Mouse (Mus musculus) ES-E14 (cell line): ENCODE results near the gene Cdc42ep1. TPM values are rescaled to one million over a fixed set of nuclear protein-coding genes. Genes with fewer than 3 reads are reported as not detected.

Experiments
- DNase-seq: peaks from one replicate; pipeline ENCODE4 v3.0.0-alpha.2; 2013; ENCODE audit warnings: low read depth, low spot score
- H3K27ac ChIP-seq: 2 replicates; pipeline ENCODE4 v1.5.1; 2012; ENCODE audit warnings: low read depth, mild to moderate bottlenecking, low read length, moderate library complexity, mixed read lengths; ENCODE audit not compliant: poor library complexity, insufficient read depth, severe bottlenecking
- H3K36me3 ChIP-seq: 2 replicates; pipeline ENCODE4 v1.6.1; 2012; ENCODE audit warnings: mild to moderate bottlenecking, low read length, moderate library complexity, mixed read lengths; ENCODE audit not compliant: control insufficient read depth, poor library complexity, insufficient read depth, severe bottlenecking
- H3K4me1 ChIP-seq, 2 experiments: fragments of 150-350 bp in 1 of 2; sonication (generic) in 1 of 2; 2 replicates each; pipeline ENCODE4 v1.6.1; 2012; ENCODE audit warnings: low read length in 2 of 2, mild to moderate bottlenecking in 1 of 2, mixed read lengths in 1 of 2; ENCODE audit not compliant: control insufficient read depth in 2 of 2, insufficient read depth in 2 of 2, poor library complexity in 1 of 2
- H3K4me3 ChIP-seq, 2 experiments: fragments of 150-350 bp in 1 of 2; sonication (generic) in 1 of 2; 2 replicates each; pipeline ENCODE4 v1.5.1; 2012; ENCODE audit warnings: low read length in 2 of 2, low read depth in 1 of 2, mild to moderate bottlenecking in 1 of 2, mixed read lengths in 1 of 2; ENCODE audit not compliant: insufficient read depth in 1 of 2, poor library complexity in 1 of 2, severe bottlenecking in 1 of 2
- H3K9ac ChIP-seq: 2 replicates; pipeline ENCODE4 v1.6.1; 2012; ENCODE audit warnings: low read depth, mild to moderate bottlenecking, low read length, mixed read lengths; ENCODE audit not compliant: poor library complexity, insufficient read depth, severe bottlenecking
- H3K9me3 ChIP-seq: fragments of 150-350 bp; sonication (generic); 2 replicates; pipeline ENCODE4 v1.6.1; 2012; ENCODE audit warnings: low read depth, mild to moderate bottlenecking, low read length; ENCODE audit not compliant: control insufficient read depth, insufficient read depth
- CHD2 ChIP-seq: IDR thresholded peaks from 2 replicates; pipeline ENCODE4 v1.6.1; 2014; ENCODE audit warnings: mild to moderate bottlenecking, low read depth, low read length, inconsistent platforms
- HCFC1 ChIP-seq: IDR thresholded peaks from 2 replicates; pipeline ENCODE4 v1.6.1; 2012; ENCODE audit warnings: low read length, inconsistent platforms, borderline replicate concordance; ENCODE audit not compliant: insufficient read depth
- MAFK ChIP-seq: IDR thresholded peaks from 2 replicates; pipeline ENCODE4 v1.6.1; 2014; ENCODE audit warnings: mild to moderate bottlenecking, low read depth, low read length, inconsistent platforms; ENCODE audit not compliant: insufficient read depth
- ZC3H11A ChIP-seq: IDR thresholded peaks from 2 replicates; pipeline ENCODE4 v1.6.1; 2012; ENCODE audit warnings: low read depth, mild to moderate bottlenecking, inconsistent platforms, low read length, borderline replicate concordance
- ZNF384 ChIP-seq: IDR thresholded peaks from 2 replicates; pipeline ENCODE4 v1.6.1; 2012; ENCODE audit warnings: low read depth, low read length, inconsistent platforms
- in situ Hi-C, 2 experiments: fragments of 600-800 bp; cut with MboI; formaldehyde crosslinking; loops; one replicate each; pipeline ENCODE4 v1.15.1; 2025; ENCODE audit warnings: low sequenced_read_pairs in 2 of 2, inconsistent platforms in 1 of 2; ENCODE audit not compliant: unreplicated experiment in 2 of 2
- total RNA-seq: library from RNA; depleted of rRNA; stranded (reverse); fragments of 300-350 nt; gene quantifications from 2 replicates; pipeline ENCODE4 v1.2.3, GENCODE M21; 2012

The Cdc42ep1 gene
- total RNA-seq, 1 experiment: 8.3 TPM

DNA sequence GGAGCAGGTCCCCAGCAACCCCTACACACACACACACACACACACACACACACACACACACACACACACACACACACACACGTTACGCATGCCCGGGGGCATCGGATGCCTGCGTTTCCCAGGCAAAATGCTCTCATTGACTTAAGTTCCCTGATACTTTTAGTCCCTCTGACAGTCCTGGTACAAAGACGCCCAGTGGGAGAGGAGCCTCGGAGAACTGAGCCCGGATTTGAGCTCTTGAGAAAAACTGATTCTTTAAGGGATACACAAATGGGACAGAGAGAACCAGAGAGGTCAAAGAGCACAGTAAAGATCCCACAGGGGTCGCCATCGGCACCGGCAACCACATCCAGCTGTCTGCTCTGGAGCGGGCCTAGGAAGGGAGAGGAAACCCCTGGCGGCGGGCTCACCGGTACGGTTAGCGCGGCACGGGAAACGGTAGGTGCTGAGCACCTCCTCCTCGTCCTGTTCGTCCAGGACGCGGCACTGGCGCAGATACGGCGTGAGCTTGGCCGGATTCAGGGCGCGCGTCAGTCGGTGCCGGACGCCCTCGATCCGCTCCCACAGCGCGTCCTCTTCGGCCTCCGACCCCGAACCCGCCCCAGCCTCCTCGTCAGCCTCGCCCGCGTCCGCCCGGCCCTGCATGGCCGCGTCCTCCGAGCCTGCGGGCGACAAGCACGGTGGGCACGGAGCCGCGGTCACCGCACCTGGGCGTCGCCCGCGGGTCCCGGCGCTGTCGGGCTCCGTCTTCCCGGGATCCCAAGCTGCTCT lies 40.3 kb upstream of the Cdc42ep1 start:
- in situ Hi-C loops: no loop called here
- Histone ChIP-seq H3K4me3 (peak overlapping the region; percentile 73 to 87), H3K27ac (no peak overlapping the region), H3K36me3 (no peaks in the 10 kb centered on the region), H3K9ac (peak overlapping the region; percentile 77), H3K9me3 (no peaks in the 10 kb centered on the region), H3K4me1 (peaks cover 3 to 23% of the 10 kb centered on the region in 2 experiments; a peak in 3 of 4 replicates)
- DNase-seq: no peak
- TF ChIP-seq ZNF384 (no peak), ZC3H11A (no peak), MAFK (no peak), HCFC1 (no peak), CHD2 (no peak)

DNA sequence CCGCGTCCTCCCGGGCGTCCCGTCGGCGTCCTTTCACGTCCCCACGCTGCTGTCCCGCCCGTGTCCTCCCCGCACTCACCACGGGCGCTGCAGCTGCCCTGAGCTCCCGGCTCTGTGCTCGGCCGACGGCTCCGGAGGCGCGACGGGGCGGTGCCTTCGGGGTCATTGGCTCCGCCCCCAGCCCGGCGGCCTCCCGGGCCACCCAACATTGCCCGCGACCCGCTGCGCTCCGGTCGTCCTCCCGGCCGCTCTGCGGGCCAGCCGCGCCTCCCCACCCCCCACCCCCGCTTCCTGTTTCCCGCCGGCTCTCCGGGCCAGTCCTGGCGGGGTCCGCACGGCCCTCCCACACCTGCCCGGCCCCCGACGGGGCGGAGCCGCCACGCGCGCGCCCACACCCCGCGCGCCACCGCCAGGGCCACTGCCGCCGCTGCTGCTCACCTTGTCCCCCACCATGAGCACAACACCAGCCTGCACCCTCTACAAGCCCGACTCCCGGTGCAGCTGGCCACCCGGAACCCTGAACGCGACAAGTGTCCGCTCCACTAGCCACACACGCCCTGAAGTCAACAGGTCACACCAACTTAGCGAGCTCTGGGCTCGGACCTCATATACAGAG lies 39.5 kb upstream of the Cdc42ep1 start, which contains the start of gene Card10:
Card10 (minus strand) TSS at position 267 of the 616 bp plus-strand sequence.
- Histone ChIP-seq H3K9me3 (no peaks in the 10 kb centered on the region), H3K27ac (no peak within 1 kb of the TSS), H3K4me3 (peak within 1 kb of the TSS; percentile 73 to 87), H3K9ac (peak within 1 kb of the TSS; percentile 77), H3K4me1 (peaks cover 3 to 29% of the 10 kb centered on the region in 2 experiments; a peak in 3 of 4 replicates), H3K36me3 (no peaks in the 10 kb centered on the region)
- in situ Hi-C loops: no loop called here
- TF ChIP-seq HCFC1 (no peak), ZNF384 (no peak), CHD2 (no peak), MAFK (no peak), ZC3H11A (no peak)
- no peak for DNase-seq

DNA sequence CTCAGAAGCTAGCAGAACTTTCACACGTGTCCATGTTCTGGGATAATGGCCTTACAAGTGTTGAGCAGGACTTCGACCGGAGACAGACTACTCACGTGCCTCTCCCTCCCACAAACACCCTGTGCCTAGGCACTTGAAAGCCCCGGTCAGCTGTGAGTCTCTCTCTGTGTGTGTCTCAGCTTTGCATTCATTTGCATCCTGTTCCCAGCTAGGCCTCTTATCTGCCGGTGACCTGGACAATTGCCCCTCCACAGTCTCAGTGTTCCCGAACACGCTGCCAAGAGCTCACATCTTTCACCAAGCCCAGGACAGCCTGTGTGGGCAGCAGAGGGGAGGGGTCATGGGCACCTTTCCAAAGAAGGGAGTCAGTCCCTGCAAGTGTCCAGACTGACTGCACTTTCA lies 38.9 kb upstream of the Cdc42ep1 start:
- Histone ChIP-seq H3K27ac (no peak overlapping the region), H3K4me1 (peaks cover 3 to 34% of the 10 kb centered on the region in 2 experiments; a peak in 3 of 4 replicates), H3K9me3 (no peaks in the 10 kb centered on the region), H3K9ac (no peak overlapping the region), H3K36me3 (no peaks in the 10 kb centered on the region), H3K4me3 (peak overlapping the region in 1 of 2 experiments; percentile 73; a peak in 2 of 4 replicates)
- in situ Hi-C loops: no loop called here
- TF ChIP-seq ZNF384: no peak
- no peak for DNase-seq

DNA sequence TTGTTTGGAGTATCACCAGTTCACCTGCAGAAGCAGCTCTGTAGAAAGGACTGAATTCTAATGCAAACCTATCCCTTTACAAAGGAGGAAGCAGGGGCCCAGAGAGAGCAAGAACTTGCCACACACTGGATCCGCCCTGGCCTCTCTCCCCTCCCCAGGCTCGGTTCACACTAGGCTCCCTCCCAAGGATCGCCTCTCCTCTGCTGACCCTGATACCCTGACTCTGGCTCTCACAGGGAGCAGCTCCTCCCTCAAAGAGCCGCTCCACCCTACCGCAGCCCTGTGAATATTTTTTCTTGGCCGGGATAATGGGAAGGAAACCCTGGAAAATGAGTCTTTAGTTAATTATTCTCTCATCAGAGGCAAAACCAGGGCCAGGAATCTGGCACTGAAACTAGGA lies 38.1 kb upstream of the Cdc42ep1 start:
- Histone ChIP-seq H3K36me3 (no peaks in the 10 kb centered on the region), H3K9ac (no peak overlapping the region), H3K4me1 (peaks cover 3 to 35% of the 10 kb centered on the region in 2 experiments; a peak in 3 of 4 replicates), H3K9me3 (no peaks in the 10 kb centered on the region), H3K27ac (no peak overlapping the region), H3K4me3 (no peak overlapping the region)
- no peak for DNase-seq
- no peak for TF ChIP-seq MAFK
- TF ChIP-seq ZC3H11A: no peak
- no peak for TF ChIP-seq ZNF384
- no peak for TF ChIP-seq CHD2
- no peak for TF ChIP-seq HCFC1
- in situ Hi-C loops: no loop called here
